Mouse (Mus musculus) liver, embryonic 11.5 days (tissue): ENCODE results near the gene Hectd4. TPM values are rescaled to one million over a fixed set of nuclear protein-coding genes. Genes with fewer than 3 reads are reported as not detected.

Experiments
- ATAC-seq: fragments of 200-750 bp; cut with Nextera tagmentation; replicated peaks from 2 replicates; pipeline ENCODE4 v1.8.0; 2017; ENCODE audit warnings: moderate number of reproducible peaks, mild to moderate bottlenecking, moderate TSS enrichment, moderate library complexity; ENCODE audit not compliant: low FRiP score
- DNase-seq: peaks from one replicate; pipeline ENCODE4 v3.0.0-alpha.2; 2017; ENCODE audit warnings: low spot score
- H3K27ac ChIP-seq: fragments of 300-500 bp; sonication (generic); 2 replicates; pipeline ENCODE4 v1.5.1; 2014; ENCODE audit warnings: mild to moderate bottlenecking, low read depth, low read length, control low read depth
- H3K27me3 ChIP-seq: fragments of 300-500 bp; sonication (generic); replicated peaks from 2 replicates; pipeline ENCODE4 v1.6.1; 2014; ENCODE audit warnings: low read length, mixed read lengths; ENCODE audit not compliant: control insufficient read depth, insufficient read depth
- H3K36me3 ChIP-seq: fragments of 300-500 bp; sonication (generic); 2 replicates; pipeline ENCODE4 v1.6.1; 2014; ENCODE audit warnings: mild to moderate bottlenecking, low read length, moderate library complexity, mixed read lengths; ENCODE audit not compliant: control insufficient read depth, insufficient read depth
- H3K4me1 ChIP-seq: fragments of 300-500 bp; sonication (generic); replicated peaks from 2 replicates; pipeline ENCODE4 v1.6.1; 2014; ENCODE audit warnings: low read length, mixed read lengths; ENCODE audit not compliant: control insufficient read depth, insufficient read depth
- H3K4me2 ChIP-seq: fragments of 300-500 bp; sonication (generic); 2 replicates; pipeline ENCODE4 v1.6.1; 2014; ENCODE audit warnings: mild to moderate bottlenecking, control low read depth, moderate library complexity
- H3K4me3 ChIP-seq: fragments of 300-500 bp; sonication (generic); 2 replicates; pipeline ENCODE4 v1.5.1; 2014; ENCODE audit warnings: low read depth, low read length, control low read depth
- H3K9ac ChIP-seq: fragments of 300-500 bp; sonication (generic); 2 replicates; pipeline ENCODE4 v1.6.1; 2014; ENCODE audit warnings: low read depth, low read length, control low read depth
- H3K9me3 ChIP-seq: fragments of 300-500 bp; sonication (generic); 2 replicates; pipeline ENCODE4 v1.6.1; 2016; ENCODE audit warnings: low read length, inconsistent platforms, mixed read lengths; ENCODE audit not compliant: control insufficient read depth
- WGBS: fragments of 180-500 bp; shearing (Covaris S2); extraction: QIAGEN DNeasy Blood & Tissue Kit; methylation state at CpG from one replicate; pipeline ENCODE4 v1.1.7; 2014; 5-methylcytosine and 5-hydroxymethylcytosine counted together
- polyA plus RNA-seq: library from polyadenylated mRNA; unstranded; fragments of >200 nt; fragmentation: Nextera tagmentation; extraction: Ambion mirVana; gene quantifications from 2 replicates; pipeline ENCODE4 v1.2.1, GENCODE M21; 2014

Hectd4 gene
- 11.8 and 16.3 TPM in 2 replicates for polyA plus RNA-seq

GRCm38 (mm10) chr5:121219980-121220731 lies at the start of gene Hectd4:
Gene Hectd4, plus strand, starts transcription at chr5:121220219.
- H3K27ac ChIP-seq, result peak within 1 kb of the TSS; percentile 90
- under 1% methylated on average over 84 of the region's 90 CpGs for WGBS
- peak within 1 kb of the TSS; percentile 84 for H3K4me3 ChIP-seq
- ATAC-seq, result peak; percentile 64
- peak within 1 kb of the TSS; percentile 91 for H3K9ac ChIP-seq
- no peaks in the 10 kb centered on the region for H3K27me3 ChIP-seq
- H3K4me2 ChIP-seq, result peak within 1 kb of the TSS; percentile 89
- H3K4me1 ChIP-seq, result peaks cover 27% of the 10 kb centered on the region
- peak; percentile 99 for DNase-seq
- H3K36me3 ChIP-seq, result no peaks in the 10 kb centered on the region
- no peaks in the 10 kb centered on the region for H3K9me3 ChIP-seq

- no peaks in the 10 kb centered on the region; the same call in 1 of the 2 replicates for H3K4me1 ChIP-seq
- ATAC-seq (no peak), DNase-seq (no peak)
- H3K9ac ChIP-seq, result no peak overlapping the region
- H3K36me3 ChIP-seq, result peaks cover 13% of the 10 kb centered on the region
- no peak overlapping the region for H3K4me3 ChIP-seq
- H3K27me3 ChIP-seq, result no peaks in the 10 kb centered on the region
- WGBS, result 82% methylated on average over 4 of the region's 4 CpGs
- no peak overlapping the region for H3K27ac ChIP-seq
- no peaks in the 10 kb centered on the region for H3K9me3 ChIP-seq
- H3K4me2 ChIP-seq, result no peak overlapping the region
These were observed 47.2 kb upstream of the Hectd4 start for GRCm38 (mm10) chr5:121172835-121173234.

DNA sequence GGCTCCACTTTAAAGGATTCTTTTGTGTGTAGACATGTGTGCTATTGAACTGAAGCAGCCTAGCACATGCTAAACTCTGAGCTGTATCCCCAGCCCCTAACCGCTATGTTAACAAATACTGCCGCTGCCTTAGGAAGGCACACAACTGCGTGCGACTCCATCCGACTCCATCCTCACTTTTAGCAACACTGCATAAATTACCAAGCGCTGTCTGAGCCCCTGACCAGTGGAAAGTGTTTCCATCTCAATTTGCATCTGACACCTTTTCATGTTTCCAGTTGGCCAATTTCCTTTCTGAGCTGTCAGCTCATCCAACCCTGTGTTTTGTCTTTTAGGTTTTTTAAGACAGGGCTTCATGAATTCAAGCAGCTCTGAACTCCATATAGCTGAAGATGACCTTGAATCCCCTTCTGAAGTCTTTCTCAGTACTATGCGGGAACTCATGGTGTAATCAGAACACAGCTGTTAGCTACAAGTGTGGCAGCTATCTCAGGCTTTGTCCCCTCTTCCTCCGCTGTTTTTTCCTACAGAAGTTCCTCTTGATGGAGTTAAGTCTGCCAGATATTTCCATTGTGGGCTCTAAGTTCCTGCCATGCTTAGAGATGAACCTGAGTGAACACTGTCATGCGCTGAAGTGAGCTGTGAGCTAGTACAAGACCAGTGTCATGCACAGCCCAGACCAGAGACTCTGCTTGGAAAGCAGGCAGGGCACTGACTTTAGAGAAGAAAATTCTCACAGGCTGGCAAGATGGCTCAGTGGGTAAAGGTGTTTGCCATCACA lies 40.8 kb upstream of the Hectd4 start:
- H3K27me3 ChIP-seq, result no peaks in the 10 kb centered on the region
- H3K4me1 ChIP-seq, result peaks cover 41% of the 10 kb centered on the region
- no peak overlapping the region; the same call in 1 of the 2 replicates for H3K27ac ChIP-seq
- H3K4me2 ChIP-seq, result no peak overlapping the region
- DNase-seq, result no peak
- H3K9ac ChIP-seq, result no peak overlapping the region
- no peaks in the 10 kb centered on the region for H3K9me3 ChIP-seq
- peaks cover 4% of the 10 kb centered on the region; the same call in 1 of the 2 replicates for H3K36me3 ChIP-seq
- no peak for ATAC-seq
- 72% methylated on average over 9 of the region's 9 CpGs for WGBS
- H3K4me3 ChIP-seq, result no peak overlapping the region

GRCm38 (mm10) chr5:121183269-121183668 lies 36.8 kb upstream of the Hectd4 start:
- Histone ChIP-seq H3K4me2 (no peak overlapping the region), H3K4me1 (peaks cover 67% of the 10 kb centered on the region), H3K9ac (no peak overlapping the region), H3K36me3 (no peaks in the 10 kb centered on the region; the same call in 1 of the 2 replicates), H3K27ac (no peak overlapping the region), H3K9me3 (no peaks in the 10 kb centered on the region), H3K27me3 (no peaks in the 10 kb centered on the region), H3K4me3 (no peak overlapping the region)
- no peak for ATAC-seq
- 87% methylated on average over 9 of the region's 9 CpGs for WGBS
- no peak for DNase-seq

- Histone ChIP-seq H3K36me3 (no peaks in the 10 kb centered on the region; the same call in 1 of the 2 replicates), H3K4me1 (peaks cover 64% of the 10 kb centered on the region), H3K4me2 (peak overlapping the region; percentile 46), H3K4me3 (no peak overlapping the region), H3K27me3 (no peaks in the 10 kb centered on the region), H3K9me3 (no peaks in the 10 kb centered on the region), H3K9ac (0 out of 2 replicates have a peak overlapping the region, but pooled peaks have one; percentile 4), H3K27ac (no peak overlapping the region)
- ATAC-seq (no peak), DNase-seq (no peak)
- 71% methylated on average over 2 of the region's 2 CpGs for WGBS
These were observed 35.6 kb upstream of the Hectd4 start for GRCm38 (mm10) chr5:121184375-121184774.

DNA sequence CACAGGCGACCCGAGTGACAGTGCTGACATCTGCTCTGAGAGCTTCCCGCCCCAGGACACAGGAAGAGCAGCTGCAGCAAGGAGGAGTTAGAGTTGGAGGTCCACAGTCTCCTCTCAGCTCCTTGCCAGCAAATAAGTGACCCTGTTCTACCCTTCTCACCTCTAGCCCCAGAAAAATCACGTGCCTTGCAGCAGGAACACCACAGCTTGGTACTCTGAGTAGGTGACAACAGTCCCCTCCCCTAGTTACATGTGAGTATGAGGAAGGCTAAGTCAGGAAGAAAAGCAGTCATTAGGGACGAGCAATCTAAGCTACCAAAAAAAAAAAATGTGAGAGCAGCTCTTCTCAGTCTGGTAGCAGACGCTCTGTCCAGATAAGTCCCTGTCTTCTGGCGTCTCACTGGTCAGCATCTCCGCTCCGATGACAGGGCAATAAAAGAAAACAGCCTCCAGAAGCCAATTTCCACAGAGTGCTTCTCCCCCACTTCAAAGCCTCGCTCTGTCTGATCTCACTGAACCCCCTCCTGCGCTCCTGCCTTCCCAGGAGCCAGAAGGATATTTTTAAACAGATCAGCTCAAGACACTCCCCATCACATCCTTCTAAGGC lies 35.0 kb upstream of the Hectd4 start:
- DNase-seq (no peak), ATAC-seq (peak; percentile 60)
- Histone ChIP-seq H3K9ac (peak overlapping the region; percentile 7), H3K4me1 (peaks cover 61% of the 10 kb centered on the region), H3K9me3 (no peaks in the 10 kb centered on the region), H3K36me3 (no peaks in the 10 kb centered on the region; the same call in 1 of the 2 replicates), H3K4me2 (peak overlapping the region; percentile 46), H3K27ac (peak overlapping the region; percentile 75), H3K4me3 (0 out of 2 replicates have a peak overlapping the region, but pooled peaks have one; percentile 11), H3K27me3 (no peaks in the 10 kb centered on the region)
- 12% methylated on average over 11 of the region's 11 CpGs for WGBS

DNA sequence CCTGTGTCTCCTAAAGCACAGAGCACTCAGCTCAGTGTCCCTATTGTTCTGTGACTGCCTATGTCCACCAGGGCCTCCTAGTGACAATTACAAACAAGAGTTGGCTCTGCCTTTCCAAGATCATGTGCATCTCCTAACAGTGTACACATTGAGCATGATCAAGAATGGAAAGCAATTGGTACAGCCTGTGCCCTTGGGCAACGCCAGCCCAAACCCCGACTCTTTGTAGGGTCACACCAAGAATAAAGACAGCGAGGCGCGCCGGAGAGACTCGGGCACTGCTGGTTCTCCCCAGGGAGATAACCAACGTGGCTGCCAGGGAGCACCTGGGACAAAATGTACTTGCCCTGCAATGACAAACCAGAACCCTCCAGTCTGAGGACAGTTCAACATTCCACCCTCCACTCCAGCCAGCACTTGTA lies 32.4 kb upstream of the Hectd4 start:
- no peak overlapping the region for H3K27ac ChIP-seq
- peak overlapping the region; percentile 9; the same call in 1 of the 2 replicates for H3K4me2 ChIP-seq
- no peaks in the 10 kb centered on the region for H3K27me3 ChIP-seq
- H3K4me3 ChIP-seq, result no peak overlapping the region
- ATAC-seq, result no peak
- no peaks in the 10 kb centered on the region; the same call in 1 of the 2 replicates for H3K36me3 ChIP-seq
- DNase-seq, result no peak
- no peak overlapping the region for H3K9ac ChIP-seq
- H3K9me3 ChIP-seq, result no peaks in the 10 kb centered on the region
- 88% methylated on average over 8 of the region's 8 CpGs for WGBS
- H3K4me1 ChIP-seq, result peaks cover 49% of the 10 kb centered on the region

GRCm38 (mm10) chr5:121188265-121188664 lies 31.8 kb upstream of the Hectd4 start:
- WGBS, result 81% methylated on average over 9 of the region's 9 CpGs
- Histone ChIP-seq H3K9ac (no peak overlapping the region), H3K4me1 (peaks cover 48% of the 10 kb centered on the region), H3K36me3 (no peaks in the 10 kb centered on the region; the same call in 1 of the 2 replicates), H3K4me2 (peak overlapping the region; percentile 40), H3K27ac (no peak overlapping the region), H3K4me3 (no peak overlapping the region), H3K9me3 (no peaks in the 10 kb centered on the region), H3K27me3 (no peaks in the 10 kb centered on the region)
- DNase-seq (no peak), ATAC-seq (no peak)
